Mouse (Mus musculus): ENCODE measurements around the gene Zfp648. TPM values are rescaled to one million over a fixed set of nuclear protein-coding genes. Genes with fewer than 3 reads are reported as not detected.

Zfp648 gene
- total and polyA plus RNA-seq, 2 experiments from 2014 or later: 0.75 TPM; not detected in 1

- H3K36me3 ChIP-seq (ENCODE audit: insufficient read depth, low read length): no peaks in the 10 kb centered on the region
- H3K9me3 ChIP-seq (ENCODE audit: low read length): no peaks in the 10 kb centered on the region
- no peak overlapping the region for H3K4me2 ChIP-seq (ENCODE audit: low read depth, low read length, poor library complexity, severe bottlenecking)
- WGBS: 75% methylated on average over 6 of the region's 6 CpGs
- H3K27ac ChIP-seq (ENCODE audit: low read depth, low read length): no peak overlapping the region
- no peak for DNase-seq (ENCODE audit: low spot score)
- no peak overlapping the region for H3K4me3 ChIP-seq (ENCODE audit: low read depth, low read length)
- TF ChIP-seq CTCF (IDR thresholded peaks at IDR 0.05): no peak
- H3K4me1 ChIP-seq (ENCODE audit: insufficient read depth, low read length): no peaks in the 10 kb centered on the region
- H3K9ac ChIP-seq (replicated peaks; ENCODE audit: low read length, poor library complexity, severe bottlenecking): no peak overlapping the region
- H3K27me3 ChIP-seq (ENCODE audit: insufficient read depth, low read length): no peaks in the 10 kb centered on the region
- no peak for ATAC-seq (ENCODE audit: low FRiP score)
Measured at GRCm38 (mm10) chr1:154233033-154233432, 32.0 kb downstream of the Zfp648 start.

GRCm38 (mm10) chr1:154234814-154235213, 33.8 kb downstream of the Zfp648 start:
- ATAC-seq (ENCODE audit: low FRiP score) (no peak), DNase-seq (ENCODE audit: low spot score) (no peak)
- H3K9ac ChIP-seq (replicated peaks; ENCODE audit: low read length, poor library complexity, severe bottlenecking): no peak overlapping the region
- H3K27ac ChIP-seq (ENCODE audit: low read depth, low read length): no peak overlapping the region
- H3K4me2 ChIP-seq (ENCODE audit: low read depth, low read length, poor library complexity, severe bottlenecking): no peak overlapping the region
- no peak for TF ChIP-seq CTCF (IDR thresholded peaks at IDR 0.05)
- 89% methylated on average over 9 of the region's 9 CpGs for WGBS
- no peaks in the 10 kb centered on the region for H3K27me3 ChIP-seq (ENCODE audit: insufficient read depth, low read length)
- no peaks in the 10 kb centered on the region for H3K4me1 ChIP-seq (ENCODE audit: insufficient read depth, low read length)
- no peak overlapping the region for H3K4me3 ChIP-seq (ENCODE audit: low read depth, low read length)
- H3K36me3 ChIP-seq (ENCODE audit: insufficient read depth, low read length): no peaks in the 10 kb centered on the region
- no peaks in the 10 kb centered on the region for H3K9me3 ChIP-seq (ENCODE audit: low read length)

- Histone ChIP-seq H3K36me3 (ENCODE audit: insufficient read depth, low read length) (no peaks in the 10 kb centered on the region), H3K4me1 (ENCODE audit: insufficient read depth, low read length) (no peaks in the 10 kb centered on the region), H3K9ac (replicated peaks; ENCODE audit: low read length, poor library complexity, severe bottlenecking) (no peak overlapping the region), H3K4me2 (ENCODE audit: low read depth, low read length, poor library complexity, severe bottlenecking) (no peak overlapping the region), H3K4me3 (ENCODE audit: low read depth, low read length) (no peak overlapping the region), H3K9me3 (ENCODE audit: low read length) (no peaks in the 10 kb centered on the region), H3K27ac (ENCODE audit: low read depth, low read length) (no peak overlapping the region), H3K27me3 (ENCODE audit: insufficient read depth, low read length) (no peaks in the 10 kb centered on the region)
- ATAC-seq (ENCODE audit: low FRiP score) (no peak), DNase-seq (ENCODE audit: low spot score) (peak; percentile 24)
- TF ChIP-seq CTCF (IDR thresholded peaks at IDR 0.05): peak; percentile 67
Measured at GRCm38 (mm10) chr1:154238876-154239275, 37.9 kb downstream of the Zfp648 start.

GRCm38 (mm10) chr1:154251186-154251585, 50.2 kb downstream of the Zfp648 start:
- no peaks in the 10 kb centered on the region for H3K27me3 ChIP-seq (ENCODE audit: insufficient read depth, low read length)
- no peak for DNase-seq (ENCODE audit: low spot score)
- H3K4me3 ChIP-seq (ENCODE audit: low read depth, low read length): no peak overlapping the region
- 74% methylated on average over 2 of the region's 2 CpGs for WGBS
- no peaks in the 10 kb centered on the region for H3K9me3 ChIP-seq (ENCODE audit: low read length)
- H3K27ac ChIP-seq (ENCODE audit: low read depth, low read length): no peak overlapping the region
- H3K4me2 ChIP-seq (ENCODE audit: low read depth, low read length, poor library complexity, severe bottlenecking): no peak overlapping the region
- no peaks in the 10 kb centered on the region for H3K36me3 ChIP-seq (ENCODE audit: insufficient read depth, low read length)
- H3K9ac ChIP-seq (replicated peaks; ENCODE audit: low read length, poor library complexity, severe bottlenecking): no peak overlapping the region
- no peak for TF ChIP-seq CTCF (IDR thresholded peaks at IDR 0.05)
- H3K4me1 ChIP-seq (ENCODE audit: insufficient read depth, low read length): no peaks in the 10 kb centered on the region
- ATAC-seq (ENCODE audit: low FRiP score): no peak

- Histone ChIP-seq H3K4me1 (ENCODE audit: insufficient read depth, low read length) (no peaks in the 10 kb centered on the region), H3K4me2 (ENCODE audit: low read depth, low read length, poor library complexity, severe bottlenecking) (no peak overlapping the region), H3K4me3 (ENCODE audit: low read depth, low read length) (no peak overlapping the region), H3K9me3 (ENCODE audit: low read length) (no peaks in the 10 kb centered on the region), H3K27me3 (ENCODE audit: insufficient read depth, low read length) (no peaks in the 10 kb centered on the region), H3K27ac (ENCODE audit: low read depth, low read length) (no peak overlapping the region), H3K36me3 (ENCODE audit: insufficient read depth, low read length) (no peaks in the 10 kb centered on the region), H3K9ac (replicated peaks; ENCODE audit: low read length, poor library complexity, severe bottlenecking) (no peak overlapping the region)
- 75% methylated on average over 5 of the region's 5 CpGs for WGBS
- DNase-seq (ENCODE audit: low spot score) (no peak), ATAC-seq (ENCODE audit: low FRiP score) (no peak)
- TF ChIP-seq CTCF (IDR thresholded peaks at IDR 0.05): no peak
Measured at GRCm38 (mm10) chr1:154252739-154253138, 51.8 kb downstream of the Zfp648 start.
